Mouse (Mus musculus) kidney, embryonic 16.5 days (tissue): Measurements from ENCODE around the gene Nfkbie. TPM values are rescaled to one million over a fixed set of nuclear protein-coding genes. Genes with fewer than 3 reads are reported as not detected.
A peak's percentile ranks its signal among the peaks of the same experiment; 100 is the strongest.

ENCODE experiments used
- ATAC-seq: fragments of 200-750 bp; cut with Nextera tagmentation; 2 replicates; pipeline ENCODE4 v1.8.0; 2017; ENCODE audit warnings: moderate TSS enrichment; ENCODE audit not compliant: low FRiP score, low TSS enrichment
- H3K27ac ChIP-seq: fragments of 300-500 bp; sonication (generic); 2 replicates; pipeline ENCODE4 v1.5.1; 2014; ENCODE audit warnings: low read length
- H3K27me3 ChIP-seq: fragments of 300-500 bp; sonication (generic); 2 replicates; pipeline ENCODE4 v1.6.1; 2014; ENCODE audit warnings: low read length, control low read depth, mixed read lengths; ENCODE audit not compliant: insufficient read depth
- H3K36me3 ChIP-seq: fragments of 300-500 bp; sonication (generic); 2 replicates; pipeline ENCODE4 v1.6.1; 2014; ENCODE audit warnings: low read length, control low read depth, mixed read lengths; ENCODE audit not compliant: insufficient read depth
- H3K4me1 ChIP-seq: fragments of 300-500 bp; sonication (generic); 2 replicates; pipeline ENCODE4 v1.6.1; 2014; ENCODE audit warnings: low read length, control low read depth, mixed read lengths; ENCODE audit not compliant: insufficient read depth
- H3K4me2 ChIP-seq: fragments of 300-500 bp; sonication (generic); replicated peaks from 2 replicates; pipeline ENCODE4 v1.6.1; 2014; ENCODE audit warnings: low read depth, low read length
- H3K4me3 ChIP-seq: fragments of 300-500 bp; sonication (generic); 2 replicates; pipeline ENCODE4 v1.5.1; 2014; ENCODE audit warnings: mild to moderate bottlenecking, low read length
- H3K9ac ChIP-seq: fragments of 300-500 bp; sonication (generic); replicated peaks from 2 replicates; pipeline ENCODE4 v1.6.1; 2014; ENCODE audit warnings: low read length
- H3K9me3 ChIP-seq: fragments of 300-500 bp; sonication (generic); 2 replicates; pipeline ENCODE4 v1.6.1; 2016; ENCODE audit warnings: low read length, control low read depth
- WGBS: fragments of 180-500 bp; shearing (Covaris S2); extraction: QIAGEN DNeasy Blood & Tissue Kit; methylation state at CpG from one replicate; pipeline ENCODE4 v1.1.7; 2014; 5-methylcytosine and 5-hydroxymethylcytosine counted together
- polyA plus RNA-seq: library from polyadenylated mRNA; unstranded; fragments of >200 nt; fragmentation: Nextera tagmentation; extraction: Ambion mirVana; gene quantifications from 2 replicates; pipeline ENCODE4 v1.2.1, GENCODE M21; 2015

Gene Nfkbie
- polyA plus RNA-seq, 1 experiment from 2014 or later, result 5.9 TPM

DNA sequence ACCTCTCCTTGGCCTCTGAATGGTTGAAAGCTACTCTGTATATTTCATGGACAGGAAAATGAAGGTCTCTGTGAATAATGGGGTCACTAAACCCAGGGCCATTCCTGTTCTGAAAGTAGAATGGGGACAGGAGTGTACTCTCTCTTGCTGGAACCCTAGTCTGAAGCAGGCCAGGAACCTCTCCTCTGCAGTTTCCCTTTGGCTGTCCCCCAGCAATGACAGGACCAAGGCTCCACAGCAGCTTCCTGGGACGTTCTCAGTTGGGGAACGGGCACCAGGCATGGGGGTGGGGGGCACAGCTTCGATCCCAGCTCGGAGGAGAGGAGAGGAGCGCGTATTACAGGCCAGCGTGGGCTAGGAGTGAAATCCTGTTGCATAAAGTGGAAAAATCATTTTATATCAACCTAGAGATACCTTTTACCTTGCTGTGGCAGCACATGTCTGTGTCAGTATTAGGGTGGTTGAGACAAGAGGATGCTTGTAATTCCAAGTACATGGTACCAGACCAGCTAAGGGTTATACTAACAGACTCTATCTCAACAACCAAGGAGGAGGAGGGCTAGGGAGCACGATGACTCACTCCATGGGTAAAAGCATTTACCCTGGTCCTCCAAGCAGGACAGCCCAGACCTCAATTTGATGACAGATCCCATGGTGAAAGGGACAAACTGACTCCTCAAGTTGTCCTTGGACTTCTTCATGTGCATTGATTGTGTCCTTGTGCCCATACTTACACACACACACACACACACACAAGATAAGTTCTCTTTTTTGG is 19.8 kb downstream of the Nfkbie start:
- Histone ChIP-seq H3K4me2 (no peak overlapping the region), H3K27ac (peak overlapping the region; percentile 98), H3K36me3 (peaks cover 14% of the 10 kb centered on the region), H3K4me1 (peaks cover 29% of the 10 kb centered on the region), H3K9me3 (no peaks in the 10 kb centered on the region), H3K27me3 (no peaks in the 10 kb centered on the region), H3K4me3 (no peak overlapping the region), H3K9ac (peak overlapping the region; percentile 100; the same call in 1 of the 2 replicates)
- no peak for ATAC-seq
- WGBS, result 94% methylated on average over 8 of the region's 8 CpGs

DNA sequence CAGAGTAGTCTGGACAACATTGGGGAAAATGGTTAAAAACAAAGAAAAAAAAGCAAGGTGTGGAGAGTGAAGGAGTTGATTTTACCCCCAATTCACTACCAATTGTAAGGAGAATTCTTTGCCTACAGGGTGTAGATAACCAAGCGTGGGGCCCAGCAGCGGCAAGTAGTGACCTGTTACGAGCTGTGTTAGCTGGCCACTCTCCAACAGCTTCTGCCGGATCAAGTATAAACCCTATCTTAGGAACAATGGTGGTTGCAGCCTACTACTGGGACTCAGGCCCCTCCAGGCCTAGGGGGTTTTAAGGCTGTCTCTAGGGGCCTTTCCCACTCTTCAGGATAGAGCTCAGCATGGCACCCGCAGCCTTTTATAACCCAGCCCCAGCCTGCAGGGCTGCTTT is 22.7 kb downstream of the Nfkbie start:
- H3K9me3 ChIP-seq, result no peaks in the 10 kb centered on the region
- 67% methylated on average over 5 of the region's 5 CpGs for WGBS
- peak overlapping the region; percentile 9; the same call in 1 of the 2 replicates for H3K27ac ChIP-seq

DNA sequence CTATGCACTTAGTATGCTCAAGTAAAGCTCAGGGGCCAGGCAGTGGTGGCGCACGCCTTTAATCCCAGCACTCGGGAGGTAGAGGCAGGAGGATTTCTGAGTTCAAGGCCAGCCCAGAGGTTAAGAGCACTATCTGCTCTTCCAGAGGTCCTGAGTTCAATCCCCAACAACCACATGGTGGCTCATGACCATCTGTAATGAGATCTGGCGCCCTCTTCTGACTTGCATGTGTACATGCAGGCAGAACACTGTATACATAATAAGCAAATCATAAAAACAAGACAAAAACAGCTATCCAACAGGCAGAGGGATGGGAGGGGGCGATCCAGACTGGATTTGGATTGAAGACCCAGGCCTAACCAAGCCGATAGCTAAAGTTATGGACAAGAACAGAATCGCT is 23.3 kb downstream of the Nfkbie start:
- Histone ChIP-seq H3K4me1 (peaks cover 23% of the 10 kb centered on the region), H3K27me3 (no peaks in the 10 kb centered on the region), H3K36me3 (no peaks in the 10 kb centered on the region), H3K4me3 (no peak overlapping the region), H3K9me3 (no peaks in the 10 kb centered on the region), H3K4me2 (no peak overlapping the region), H3K9ac (no peak overlapping the region), H3K27ac (peak overlapping the region; percentile 59; the same call in 1 of the 2 replicates)
- WGBS, result 79% methylated on average over 7 of the region's 7 CpGs
- no peak for ATAC-seq

More for the DNA sequence above, 22.7 kb downstream of the Nfkbie start:
- no peaks in the 10 kb centered on the region for H3K27me3 ChIP-seq
- H3K36me3 ChIP-seq, result no peaks in the 10 kb centered on the region
- no peak overlapping the region for H3K9ac ChIP-seq
- H3K4me2 ChIP-seq, result no peak overlapping the region
- no peak for ATAC-seq
- H3K4me3 ChIP-seq, result no peak overlapping the region
- H3K4me1 ChIP-seq, result peaks cover 21% of the 10 kb centered on the region

DNA sequence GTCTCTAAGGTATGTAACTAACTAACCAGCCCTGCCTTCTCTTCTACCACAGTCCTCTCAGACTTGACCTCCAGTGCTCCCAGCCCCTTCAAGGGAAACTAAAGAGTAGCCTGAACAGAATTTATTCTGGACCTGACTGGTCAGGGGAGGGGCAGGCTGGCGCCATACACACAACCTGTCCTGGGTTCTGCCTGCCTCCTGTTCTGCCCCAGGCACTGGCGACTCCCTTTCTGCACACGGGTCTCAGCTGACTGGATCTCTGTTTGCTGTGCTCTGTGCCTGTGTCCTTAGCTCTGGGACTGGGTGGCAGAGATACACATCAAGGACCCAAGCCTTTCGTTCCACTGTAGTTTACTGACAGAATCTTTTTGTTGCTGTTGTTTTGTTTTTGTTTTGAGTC is 24.1 kb downstream of the Nfkbie start:
- 60% methylated on average over 4 of the region's 4 CpGs for WGBS
- ATAC-seq, result peak; percentile 47; the same call in 1 of the 2 replicates
- Histone ChIP-seq H3K27me3 (no peaks in the 10 kb centered on the region), H3K4me3 (no peak overlapping the region), H3K9me3 (no peaks in the 10 kb centered on the region), H3K9ac (no peak overlapping the region; the same call in 1 of the 2 replicates), H3K36me3 (no peaks in the 10 kb centered on the region), H3K27ac (peak overlapping the region; percentile 69), H3K4me1 (peaks cover 26% of the 10 kb centered on the region), H3K4me2 (no peak overlapping the region)

DNA sequence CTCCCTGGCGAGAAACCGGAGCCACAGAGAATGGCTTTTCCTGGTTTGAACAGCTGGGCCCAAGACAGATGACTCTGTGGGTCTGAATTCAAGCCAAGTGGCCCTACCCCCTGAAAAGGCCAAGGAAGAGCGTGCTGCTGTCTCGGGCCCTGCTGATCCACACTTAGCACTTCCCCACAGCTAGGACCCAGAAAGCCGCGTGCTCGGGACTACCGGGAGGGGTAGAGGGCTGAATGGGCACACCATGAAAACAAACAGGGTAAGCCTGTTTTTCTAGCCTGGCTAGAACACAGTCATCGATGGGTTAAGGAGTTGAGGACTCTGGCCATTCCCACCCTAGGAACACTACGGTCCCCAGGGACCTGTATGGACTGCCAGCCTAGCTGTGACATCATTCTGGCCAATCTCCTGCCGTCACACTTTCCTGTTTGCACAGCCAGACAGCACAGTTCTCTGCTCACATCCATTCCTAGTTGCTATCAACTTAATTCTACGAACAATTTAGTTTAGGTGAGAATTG is 25.5 kb downstream of the Nfkbie start:
- ATAC-seq, result no peak
- 0 out of 2 replicates have a peak overlapping the region, but pooled peaks have one; percentile 23 for H3K9ac ChIP-seq
- H3K27ac ChIP-seq, result peak overlapping the region; percentile 17
- peaks cover 31% of the 10 kb centered on the region for H3K4me1 ChIP-seq
- 34% methylated on average over 12 of the region's 12 CpGs for WGBS
- H3K36me3 ChIP-seq, result no peaks in the 10 kb centered on the region
- H3K9me3 ChIP-seq, result no peaks in the 10 kb centered on the region
- no peak overlapping the region for H3K4me3 ChIP-seq
- no peak overlapping the region for H3K4me2 ChIP-seq
- no peaks in the 10 kb centered on the region for H3K27me3 ChIP-seq

DNA sequence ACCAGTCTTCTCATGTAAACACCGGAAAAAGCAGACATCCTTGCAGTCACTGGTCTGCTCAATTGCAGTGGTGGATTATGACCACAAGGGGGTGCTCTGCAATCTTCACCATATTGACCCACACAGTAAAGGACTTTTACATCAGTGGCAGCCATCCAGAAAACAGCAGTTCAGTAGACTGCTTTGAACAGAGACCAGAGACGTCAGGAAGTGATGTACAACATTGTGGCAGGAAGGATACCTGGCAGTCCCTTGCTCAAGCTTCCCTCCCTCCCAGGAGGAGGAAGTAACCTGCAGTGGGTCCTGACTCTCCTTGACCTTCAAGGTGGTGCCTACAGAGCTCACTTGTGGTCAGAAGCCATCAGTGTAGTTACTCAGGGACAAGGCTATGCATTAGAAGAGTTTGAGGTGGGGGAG is 26.1 kb downstream of the Nfkbie start:
- peak overlapping the region; percentile 17; the same call in 1 of the 2 replicates for H3K27ac ChIP-seq
- peaks cover 4% of the 10 kb centered on the region for H3K36me3 ChIP-seq
- ATAC-seq, result no peak
- no peak overlapping the region for H3K4me3 ChIP-seq
- no peaks in the 10 kb centered on the region for H3K27me3 ChIP-seq
- no peak overlapping the region for H3K9ac ChIP-seq
- H3K9me3 ChIP-seq, result peaks cover 2% of the 10 kb centered on the region; the same call in 1 of the 2 replicates
- peaks cover 33% of the 10 kb centered on the region for H3K4me1 ChIP-seq
- 5% methylated on average over 2 of the region's 2 CpGs for WGBS
- no peak overlapping the region for H3K4me2 ChIP-seq

DNA sequence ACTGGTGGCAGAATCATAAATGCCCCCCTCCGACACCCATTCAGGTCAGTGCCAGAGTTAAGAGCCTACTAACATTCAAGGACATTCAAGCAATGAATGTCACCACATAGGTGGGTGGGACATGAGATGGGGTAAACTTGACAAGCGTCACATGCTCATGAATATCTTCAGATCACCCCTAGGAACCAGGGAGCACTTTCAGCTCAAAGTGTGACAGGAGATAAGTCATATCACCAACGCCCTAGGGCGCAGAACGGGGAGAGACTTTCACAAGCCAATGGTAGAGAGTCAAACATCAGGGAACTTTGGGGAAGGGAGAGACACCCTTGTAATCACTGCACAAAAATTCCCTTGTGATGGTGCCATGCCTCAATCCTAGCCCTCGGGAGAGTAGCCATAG is 26.7 kb downstream of the Nfkbie start:
- ATAC-seq, result no peak
- no peak overlapping the region for H3K4me2 ChIP-seq
- peaks cover 33% of the 10 kb centered on the region for H3K4me1 ChIP-seq
- 92% methylated on average over 6 of the region's 6 CpGs for WGBS
- peaks cover 10% of the 10 kb centered on the region for H3K36me3 ChIP-seq
- H3K9me3 ChIP-seq, result peaks cover 8% of the 10 kb centered on the region; the same call in 1 of the 2 replicates
- H3K27ac ChIP-seq, result no peak overlapping the region
- H3K9ac ChIP-seq, result no peak overlapping the region
- H3K27me3 ChIP-seq, result no peaks in the 10 kb centered on the region
- no peak overlapping the region for H3K4me3 ChIP-seq

DNA sequence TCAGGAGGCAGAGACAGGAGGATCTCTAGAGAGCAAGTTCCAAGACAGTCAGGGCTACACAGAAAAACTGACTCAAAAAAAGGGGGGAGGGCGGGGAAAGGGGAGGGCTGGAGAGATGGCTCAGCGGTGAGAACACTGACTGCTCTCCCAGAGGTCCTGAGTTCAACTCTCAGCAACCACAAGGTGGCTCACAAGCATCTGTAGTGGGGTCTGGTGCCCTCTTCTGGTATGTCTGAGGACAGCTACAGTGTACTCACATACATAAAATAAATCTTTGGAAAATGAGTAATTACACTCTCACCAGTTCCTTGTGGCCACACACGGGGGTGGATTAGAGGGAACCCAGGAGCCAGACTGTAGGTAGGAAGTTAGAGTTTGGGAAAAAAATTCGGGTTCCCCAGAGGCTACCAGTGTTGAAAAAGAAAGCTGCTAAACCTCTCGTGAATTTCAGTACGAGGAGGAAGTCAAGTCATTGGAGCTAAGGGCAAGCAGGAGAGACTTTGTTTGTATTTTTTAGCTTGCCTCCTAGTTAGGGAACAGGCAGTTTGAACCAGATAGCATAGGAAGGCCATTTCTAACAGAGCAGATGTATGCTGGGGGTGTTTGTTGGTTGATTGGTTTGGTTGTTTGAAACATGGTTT is 27.3 kb downstream of the Nfkbie start:
- H3K4me3 ChIP-seq, result no peak overlapping the region
- peaks cover 33% of the 10 kb centered on the region for H3K4me1 ChIP-seq
- WGBS, result 68% methylated on average over 6 of the region's 6 CpGs
- H3K27me3 ChIP-seq, result no peaks in the 10 kb centered on the region
- ATAC-seq, result no peak
- no peak overlapping the region for H3K9ac ChIP-seq
- H3K4me2 ChIP-seq, result no peak overlapping the region
- peaks cover 12% of the 10 kb centered on the region for H3K36me3 ChIP-seq
- peaks cover 9% of the 10 kb centered on the region; the same call in 1 of the 2 replicates for H3K9me3 ChIP-seq
- H3K27ac ChIP-seq, result no peak overlapping the region

DNA sequence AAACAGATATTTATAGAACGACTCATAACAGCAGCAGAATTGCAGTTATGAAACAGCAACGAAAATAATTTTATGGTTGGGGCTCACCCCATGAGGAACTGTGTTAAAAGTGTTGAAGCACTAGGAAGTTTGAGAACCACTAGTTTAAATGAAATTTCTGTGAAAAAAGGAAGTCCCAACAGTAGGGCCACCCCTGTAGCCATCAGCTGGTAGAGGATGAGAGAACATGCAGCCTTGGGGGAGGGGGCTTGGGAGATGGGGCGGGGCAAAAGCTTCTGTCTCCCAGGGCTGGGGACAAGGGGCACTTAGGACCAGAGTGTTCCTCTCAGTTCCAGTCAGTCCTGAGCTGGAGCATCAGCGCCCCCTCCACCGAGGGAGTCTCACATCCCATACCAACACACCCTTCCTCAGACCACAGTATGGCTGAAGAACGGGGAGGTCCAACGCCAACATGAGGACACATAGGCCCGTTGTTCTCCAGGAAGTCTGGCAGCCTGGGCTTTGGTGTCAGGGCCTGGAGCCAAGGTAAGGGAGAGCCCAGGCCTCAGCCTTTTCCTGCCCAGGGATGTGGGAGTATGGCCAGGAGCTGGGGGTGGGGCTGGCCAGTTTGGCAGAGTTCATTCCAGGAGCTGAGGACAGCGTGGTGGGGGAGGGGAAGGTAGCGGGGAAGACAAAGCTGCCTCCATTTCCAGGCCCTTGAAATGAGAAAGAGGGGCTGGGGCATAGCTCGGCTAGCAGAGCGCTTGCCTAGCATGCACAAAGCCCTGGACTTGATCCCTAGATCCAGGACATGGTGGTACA is 28.8 kb downstream of the Nfkbie start:
- Histone ChIP-seq H3K4me2 (no peak overlapping the region; the same call in 1 of the 2 replicates), H3K4me1 (peaks cover 33% of the 10 kb centered on the region), H3K27ac (peak overlapping the region; percentile 84), H3K27me3 (no peaks in the 10 kb centered on the region), H3K4me3 (no peak overlapping the region), H3K9ac (peak overlapping the region; percentile 53), H3K36me3 (peaks cover 25% of the 10 kb centered on the region), H3K9me3 (peaks cover 9% of the 10 kb centered on the region; the same call in 1 of the 2 replicates)
- ATAC-seq, result peak; percentile 50
- 35% methylated on average over 12 of the region's 12 CpGs for WGBS
